Mouse (Mus musculus): ENCODE measurements around the gene Ctdspl2.

DNA sequence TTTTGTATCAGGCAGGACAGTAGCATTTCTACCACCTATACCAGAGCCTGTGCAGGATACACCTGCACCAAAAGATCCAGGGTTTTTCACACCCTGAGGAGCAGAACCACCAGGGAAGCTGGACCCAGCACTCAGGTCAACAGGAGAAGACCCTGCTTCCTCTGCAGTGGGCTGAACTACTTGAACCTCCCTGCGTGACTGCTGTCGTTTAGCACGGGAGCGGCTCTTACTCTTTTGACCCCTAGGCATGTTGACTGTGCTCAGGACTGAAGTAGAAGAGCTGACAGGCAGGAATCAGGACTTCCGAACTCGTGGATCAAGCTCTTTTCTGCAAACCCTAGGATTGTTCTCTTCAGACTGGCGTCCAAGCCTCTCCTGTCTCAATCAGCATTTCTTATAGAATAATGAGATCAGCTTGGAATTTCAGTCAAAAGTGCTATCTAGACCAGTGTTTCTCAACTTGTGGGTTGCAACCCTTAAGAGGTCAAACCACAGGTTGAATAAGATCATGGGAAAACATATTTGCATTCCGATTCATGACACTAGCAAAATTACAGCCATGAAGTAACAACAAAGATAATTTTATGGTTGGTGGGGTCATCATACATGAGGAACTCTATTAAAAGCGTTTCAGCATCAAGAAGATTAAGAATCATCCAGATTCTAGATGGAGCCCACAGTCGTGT lies 687 bp upstream of the Ctdspl2 start:
- no peak for TF ChIP-seq CTCF (IDR thresholded peaks at IDR 0.05; ENCODE audit: insufficient read depth, low read length)
- TF ChIP-seq POLR2A (IDR thresholded peaks at IDR 0.05; ENCODE audit: borderline replicate concordance, extremely low read depth, low read depth, low read length) = no peak
